Mouse (Mus musculus): ENCODE measurements around the gene Faf2. TPM values are rescaled to one million over a fixed set of nuclear protein-coding genes. Genes with fewer than 3 reads are reported as not detected.

The Faf2 gene
- polyA plus RNA-seq, 1 experiment = 27.9 TPM

DNA sequence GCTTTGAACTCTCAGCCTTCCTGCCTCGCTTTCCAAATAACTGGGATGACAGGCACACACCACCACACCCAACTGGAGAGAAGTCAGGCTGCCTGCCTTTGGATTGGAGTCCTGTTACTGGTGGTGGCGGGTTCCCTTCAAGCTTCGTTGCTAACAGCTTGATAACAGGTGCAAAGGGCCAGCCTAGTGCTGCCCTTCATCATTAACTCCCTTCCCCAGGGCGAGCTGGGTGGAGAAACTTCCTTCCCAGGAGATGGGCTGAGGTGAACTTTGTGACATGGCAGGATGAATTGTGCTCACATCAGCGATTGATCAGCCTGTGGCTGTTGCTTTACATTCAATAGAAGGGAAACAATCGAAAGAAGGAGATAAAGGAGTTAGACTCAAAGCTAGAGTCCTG is 83.3 kb downstream of the Faf2 start:
- Histone ChIP-seq H3K4me3 (ENCODE audit: insufficient read depth, low read depth, low read length) (no peak overlapping the region), H3K36me3 (ENCODE audit: control insufficient read depth, insufficient read depth, low read length) (no peaks in the 10 kb centered on the region), H3K27ac (ENCODE audit: insufficient read depth, low read depth, low read length) (no peak overlapping the region), H3K27me3 (replicated peaks; ENCODE audit: control insufficient read depth, insufficient read depth, low read length) (no peaks in the 10 kb centered on the region), H3K4me1 (ENCODE audit: control insufficient read depth, insufficient read depth, low read length) (peaks cover 4% of the 10 kb centered on the region)
- TF ChIP-seq CTCF (conservative IDR thresholded peaks at IDR 0.05; ENCODE audit: insufficient read depth, insufficient read length, low read depth, low read length) (no peak), POLR2A (IDR thresholded peaks at IDR 0.05; ENCODE audit: low read depth, low read length) (no peak)
- no peak for DNase-seq
- WGBS = 51% methylated on average over 6 of the region's 6 CpGs

DNA sequence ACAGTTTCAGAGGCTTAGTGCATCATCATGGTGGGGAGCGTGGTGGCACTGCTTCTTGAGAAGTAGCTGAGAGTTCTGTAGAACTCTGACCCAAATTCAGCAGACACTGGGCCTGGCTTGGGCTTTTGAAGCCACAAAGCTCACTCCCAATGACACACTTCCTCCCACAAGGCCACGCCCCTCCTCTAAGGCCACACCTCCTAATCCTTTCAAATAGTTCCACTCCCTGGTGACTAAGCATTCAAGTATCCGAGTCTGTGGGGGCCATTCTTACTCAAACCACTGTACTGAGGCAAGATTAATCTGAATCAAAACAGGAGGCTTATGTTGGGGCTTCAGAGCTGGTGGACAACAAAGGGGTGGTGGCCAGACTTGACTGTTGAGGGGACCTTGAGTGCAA is 89.3 kb downstream of the Faf2 start:
- WGBS = 84% methylated on average over 3 of the region's 3 CpGs
- H3K36me3 ChIP-seq (ENCODE audit: control insufficient read depth, insufficient read depth, low read length) = no peaks in the 10 kb centered on the region
- H3K4me3 ChIP-seq (ENCODE audit: insufficient read depth, low read depth, low read length) = no peak overlapping the region
- H3K4me1 ChIP-seq (ENCODE audit: control insufficient read depth, insufficient read depth, low read length) = no peaks in the 10 kb centered on the region
- TF ChIP-seq CTCF (conservative IDR thresholded peaks at IDR 0.05; ENCODE audit: insufficient read depth, insufficient read length, low read depth, low read length) = no peak
- TF ChIP-seq POLR2A (IDR thresholded peaks at IDR 0.05; ENCODE audit: low read depth, low read length) = no peak
- H3K27ac ChIP-seq (ENCODE audit: insufficient read depth, low read depth, low read length) = no peak overlapping the region
- no peaks in the 10 kb centered on the region for H3K27me3 ChIP-seq (replicated peaks; ENCODE audit: control insufficient read depth, insufficient read depth, low read length)
- no peak for DNase-seq

Other genes with a start within 250 kb of the Faf2 start
- 20.3 and 28.2 TPM in 2 replicates for gene Thoc3, start 152.9 kb upstream of the Faf2 start, polyA plus RNA-seq (2012; rRNA removed)
- 7.5 and 9.1 TPM in 2 replicates for gene Simc1, start 118.0 kb upstream of the Faf2 start, polyA plus RNA-seq (2012; rRNA removed)
- 701 and 716 TPM in 2 replicates for gene 4833439L19Rik, start 56.3 kb upstream of the Faf2 start, polyA plus RNA-seq (2012; rRNA removed)
- 20.1 and 23.3 TPM in 2 replicates for gene Arl10, start 46.8 kb upstream of the Faf2 start, polyA plus RNA-seq (2012; rRNA removed)
- gene Nop16, start 31.7 kb upstream of the Faf2 start, polyA plus RNA-seq (2012; rRNA removed) = 13.7 and 19.0 TPM in 2 replicates
- 365 and 419 TPM in 2 replicates for gene Higd2a, start 31.6 kb upstream of the Faf2 start, polyA plus RNA-seq (2012; rRNA removed)
- gene Cltb, start 10.4 kb upstream of the Faf2 start, polyA plus RNA-seq (2012; rRNA removed) = 102 and 119 TPM in 2 replicates
- gene Rnf44, start 72.1 kb downstream of the Faf2 start, polyA plus RNA-seq (2012; rRNA removed) = 191 and 192 TPM in 2 replicates
- 31.3 and 37.9 TPM in 2 replicates for gene Cdhr2, start 79.7 kb downstream of the Faf2 start, polyA plus RNA-seq (2012; rRNA removed)
- 0.03 and 0.04 TPM in 2 replicates for gene Gprin1, start 128.1 kb downstream of the Faf2 start, polyA plus RNA-seq (2012; rRNA removed)
- gene Sncb, start 144.8 kb downstream of the Faf2 start, polyA plus RNA-seq (2012; rRNA removed) = 0.15 and 0.41 TPM in 2 replicates
- gene Eif4e1b, start 162.2 kb downstream of the Faf2 start, polyA plus RNA-seq (2012; rRNA removed) = not detected in 2 replicates
- gene Tspan17, start 167.6 kb downstream of the Faf2 start, polyA plus RNA-seq (2012; rRNA removed) = 10.0 and 12.6 TPM in 2 replicates